Comparison of ENCODE assay signal across 16 mouse cellular contexts in genomic region chr16:41929546-41929945, GRCm38 (mm10).
"Had no signal": no experiment of that assay in that cellular context is flagged by ENCODE, and none has a peak within 500 bp of the region (broad histone marks: within the 10 kb centered on the region; RNA-seq: fewer than 3 reads in every experiment).

No protein-coding gene starts in this region.

- H3K9me3 ChIP-seq: liver, embryonic 13.5 days; megakaryocyte, embryonic 14.5 days; stomach, embryonic 15.5 days had no signal

- H3K4me3 ChIP-seq: layer of hippocampus, adult 2 months; liver, embryonic 13.5 days; megakaryocyte, embryonic 14.5 days; stomach, embryonic 15.5 days had no signal

- DNase-seq: kidney, adult 9 months; kidney, postnatal 14 days; kidney, postnatal 4 days; layer of hippocampus, adult 9-11 months; liver, embryonic 13.5 days; lung, adult 2 months; midbrain, embryonic 14.5 days; right cerebral cortex, adult 18-20 months; right cerebral cortex, postnatal 14 days; right cerebral cortex, postnatal 4 days; thymus, postnatal 25 days had no signal

- H3K9ac ChIP-seq: liver, embryonic 13.5 days; stomach, embryonic 15.5 days had no signal

- H3K27ac ChIP-seq: layer of hippocampus, adult 2 months; liver, embryonic 13.5 days; macrophage; stomach, embryonic 15.5 days had no signal

- H3K36me3 ChIP-seq: liver, embryonic 13.5 days; stomach, embryonic 15.5 days had no signal

- H3K4me1 ChIP-seq: liver, embryonic 13.5 days; megakaryocyte, embryonic 14.5 days; stomach, embryonic 15.5 days had no signal

- H3K27me3 ChIP-seq: liver, embryonic 13.5 days; megakaryocyte, embryonic 14.5 days; stomach, embryonic 15.5 days had no signal

- H3K4me2 ChIP-seq: liver, embryonic 13.5 days; midbrain, embryonic 11.5 days; stomach, embryonic 15.5 days had no signal
